Mouse (Mus musculus) T-helper 1 cell (primary cell): ENCODE results near the gene Ndufv1.
"Not testable (repeated sequence)": the region's sequence is repeated elsewhere in the genome, so short reads cannot be mapped to it uniquely, and the experiment has no call there.

ENCODE experiments used
- in situ Hi-C: fragments of 300-600 bp; cut with MboI, MseI; formaldehyde crosslinking; loops from one replicate; pipeline ENCODE4 v1.15.1; 2025; ENCODE audit warnings: high pct_unique_total_duplicates

The Ndufv1 gene

GRCm38 (mm10) chr19:4012432-4013022, at the start of gene Ndufv1:
Gene Ndufv1, minus strand, starts transcription at chr19:4012806.
- in situ Hi-C loops = no loop called here

- in situ Hi-C loops = no loop called here
Measured at GRCm38 (mm10) chr19:4060899-4061465, 48.4 kb upstream of the Ndufv1 start.

- in situ Hi-C loops = not testable (repeated sequence)
Measured at GRCm38 (mm10) chr19:4060044-4060898, 47.7 kb upstream of the Ndufv1 start.

- in situ Hi-C loops = no loop called here
Measured at GRCm38 (mm10) chr19:4059069-4059740, 46.6 kb upstream of the Ndufv1 start, which contains the start of gene Gstp3. Gene Gstp3, minus strand, starts transcription at chr19:4059569.

- in situ Hi-C loops = no loop called here
Measured at GRCm38 (mm10) chr19:4058581-4058980, 46.0 kb upstream of the Ndufv1 start.

GRCm38 (mm10) chr19:4057962-4058361, 45.4 kb upstream of the Ndufv1 start:
- in situ Hi-C loops = no loop called here

GRCm38 (mm10) chr19:4057389-4057788, 44.8 kb upstream of the Ndufv1 start:
- in situ Hi-C loops = no loop called here

GRCm38 (mm10) chr19:4056727-4057126, 44.1 kb upstream of the Ndufv1 start:
- in situ Hi-C loops = no loop called here

GRCm38 (mm10) chr19:4055947-4056693, 43.5 kb upstream of the Ndufv1 start:
- in situ Hi-C loops = no loop called here

GRCm38 (mm10) chr19:4055216-4055946, 42.8 kb upstream of the Ndufv1 start:
- in situ Hi-C loops = no loop called here

- in situ Hi-C loops = loop anchor here (5.0 kb wide), 2 partner anchors 37 to 738 kb away; partner anchors contain the start of gene Rbm4
Measured at GRCm38 (mm10) chr19:4054613-4055012, 42.0 kb upstream of the Ndufv1 start.

GRCm38 (mm10) chr19:4052516-4053030, 40.0 kb upstream of the Ndufv1 start:
- in situ Hi-C loops = loop anchor here (5.0 kb wide), 2 partner anchors 35 to 740 kb away; partner anchors contain the start of gene Rbm4

- in situ Hi-C loops = loop anchor here (5.0 kb wide), 2 partner anchors 35 to 740 kb away; partner anchors contain the start of gene Rbm4
Measured at GRCm38 (mm10) chr19:4051741-4052515, 39.3 kb upstream of the Ndufv1 start.

GRCm38 (mm10) chr19:4051016-4051415, 38.4 kb upstream of the Ndufv1 start:
- in situ Hi-C loops = loop anchor here (5.0 kb wide), 2 partner anchors 34 to 741 kb away; partner anchors contain the start of gene Rbm4

- in situ Hi-C loops = not testable (repeated sequence)
Measured at GRCm38 (mm10) chr19:4049069-4049468, 36.5 kb upstream of the Ndufv1 start.

- in situ Hi-C loops = no loop called here
Measured at GRCm38 (mm10) chr19:4047859-4048258, 35.3 kb upstream of the Ndufv1 start.

GRCm38 (mm10) chr19:4046866-4047254, 34.3 kb upstream of the Ndufv1 start:
- in situ Hi-C loops = no loop called here

GRCm38 (mm10) chr19:4045966-4046865, 33.6 kb upstream of the Ndufv1 start, which contains the start of gene Gstp2:
Gene Gstp2, minus strand, starts transcription at chr19:4046023.
- in situ Hi-C loops = no loop called here
